Mouse (Mus musculus) right cerebral cortex, adult 2 months (tissue): ENCODE measurements around the gene Ciao2b.
A peak's percentile ranks its signal among the peaks of the same experiment; 100 is the strongest.

ENCODE experiments used
- DNase-seq, 2 experiments: peaks; one replicate each; pipeline ENCODE4 v3.0.0; 2021 to 2022; ENCODE audit warnings: low spot score in 2 of 2

Gene Ciao2b

GRCm38 (mm10) chr8:104620765-104621164 is 21.0 kb downstream of the Ciao2b start:
- no peak for DNase-seq

- DNase-seq, result no peak
Measured at GRCm38 (mm10) chr8:104613119-104613518, 28.6 kb downstream of the Ciao2b start.

- DNase-seq, result no peak
Measured at GRCm38 (mm10) chr8:104611613-104612012, 30.2 kb downstream of the Ciao2b start.

GRCm38 (mm10) chr8:104610185-104610766 is 31.5 kb downstream of the Ciao2b start:
- no peak for DNase-seq

- no peak for DNase-seq
Measured at GRCm38 (mm10) chr8:104609222-104609621, 32.5 kb downstream of the Ciao2b start.

GRCm38 (mm10) chr8:104607944-104608343 is 33.8 kb downstream of the Ciao2b start:
- no peak for DNase-seq

GRCm38 (mm10) chr8:104606329-104606728 is 35.4 kb downstream of the Ciao2b start:
- no peak for DNase-seq

GRCm38 (mm10) chr8:104603245-104603593 is 38.5 kb downstream of the Ciao2b start:
- DNase-seq, result no peak

GRCm38 (mm10) chr8:104602468-104603244 is 39.1 kb downstream of the Ciao2b start:
- DNase-seq, result peak; percentile 84 to 85

GRCm38 (mm10) chr8:104601941-104602371 is 39.8 kb downstream of the Ciao2b start:
- DNase-seq, result no peak

GRCm38 (mm10) chr8:104601386-104601785 is 40.4 kb downstream of the Ciao2b start:
- DNase-seq, result no peak

- no peak for DNase-seq
Measured at GRCm38 (mm10) chr8:104598496-104598895, 43.3 kb downstream of the Ciao2b start.

- DNase-seq, result no peak
Measured at GRCm38 (mm10) chr8:104597656-104598055, 44.1 kb downstream of the Ciao2b start.

- no peak for DNase-seq
Measured at GRCm38 (mm10) chr8:104595773-104596536, 45.8 kb downstream of the Ciao2b start.

GRCm38 (mm10) chr8:104594611-104595362 is 47.0 kb downstream of the Ciao2b start:
- no peak for DNase-seq

- no peak for DNase-seq
Measured at GRCm38 (mm10) chr8:104593536-104594325, 48.0 kb downstream of the Ciao2b start.

GRCm38 (mm10) chr8:104592566-104592965 is 49.2 kb downstream of the Ciao2b start:
- DNase-seq, result no peak

GRCm38 (mm10) chr8:104591856-104592255 is 49.9 kb downstream of the Ciao2b start:
- no peak for DNase-seq

GRCm38 (mm10) chr8:104591133-104591834 is 50.5 kb downstream of the Ciao2b start, which contains the start of gene Pdp2:
Gene Pdp2 (plus strand): TSS chr8:104591451.
- peak; percentile 95 for DNase-seq

- no peak for DNase-seq
Measured at GRCm38 (mm10) chr8:104590284-104590683, 51.5 kb downstream of the Ciao2b start.
